Mouse (Mus musculus) forebrain, embryonic 11.5 days (tissue): ENCODE results near the gene Lfng. TPM values are rescaled to one million over a fixed set of nuclear protein-coding genes. Genes with fewer than 3 reads are reported as not detected.

Source experiments
- ATAC-seq: fragments of 200-750 bp; cut with Nextera tagmentation; replicated peaks from 2 replicates; pipeline ENCODE4 v1.8.0; 2017; ENCODE audit warnings: moderate TSS enrichment; ENCODE audit not compliant: low FRiP score
- DNase-seq: peaks from one replicate; pipeline ENCODE4 v3.0.0-alpha.2; 2017; ENCODE audit warnings: low spot score
- H3K27ac ChIP-seq: fragments of 300-500 bp; sonication (generic); 2 replicates; pipeline ENCODE4 v1.5.1; 2014; ENCODE audit warnings: low read depth, low read length
- H3K27me3 ChIP-seq: fragments of 300-500 bp; sonication (generic); 2 replicates; pipeline ENCODE4 v1.6.1; 2014; ENCODE audit warnings: mild to moderate bottlenecking, low read length, mixed read lengths; ENCODE audit not compliant: control insufficient read depth, insufficient read depth
- H3K36me3 ChIP-seq: fragments of 300-500 bp; sonication (generic); 2 replicates; pipeline ENCODE4 v1.6.1; 2014; ENCODE audit warnings: mild to moderate bottlenecking, low read length, moderate library complexity, mixed read lengths; ENCODE audit not compliant: control insufficient read depth, insufficient read depth
- H3K4me1 ChIP-seq: fragments of 300-500 bp; sonication (generic); replicated peaks from 2 replicates; pipeline ENCODE4 v1.6.1; 2014; ENCODE audit warnings: low read length, mixed read lengths; ENCODE audit not compliant: control insufficient read depth, insufficient read depth
- H3K4me2 ChIP-seq: fragments of 300-500 bp; sonication (generic); 2 replicates; pipeline ENCODE4 v1.6.1; 2014; ENCODE audit warnings: low read depth, mild to moderate bottlenecking, low read length, moderate library complexity, mixed read lengths; ENCODE audit not compliant: severe bottlenecking
- H3K4me3 ChIP-seq: fragments of 300-500 bp; sonication (generic); 2 replicates; pipeline ENCODE4 v1.5.1; 2014; ENCODE audit warnings: low read depth, low read length
- H3K9ac ChIP-seq: fragments of 300-500 bp; sonication (generic); 2 replicates; pipeline ENCODE4 v1.6.1; 2014; ENCODE audit warnings: low read length
- H3K9me3 ChIP-seq: fragments of 300-500 bp; sonication (generic); 2 replicates; pipeline ENCODE4 v1.6.1; 2016; ENCODE audit warnings: low read length, mixed read lengths; ENCODE audit not compliant: control insufficient read depth
- WGBS: fragments of 180-500 bp; shearing (Covaris S2); extraction: QIAGEN DNeasy Blood & Tissue Kit; methylation state at CpG from one replicate; pipeline ENCODE4 v1.1.7; 2014; 5-methylcytosine and 5-hydroxymethylcytosine counted together
- polyA plus RNA-seq: library from polyadenylated mRNA; unstranded; fragments of >200 nt; fragmentation: Nextera tagmentation; extraction: Ambion mirVana; gene quantifications from 2 replicates; pipeline ENCODE4 v1.2.1, GENCODE M21; 2014

The Lfng gene
- polyA plus RNA-seq, 1 experiment from 2014 or later = 41.8 TPM

DNA sequence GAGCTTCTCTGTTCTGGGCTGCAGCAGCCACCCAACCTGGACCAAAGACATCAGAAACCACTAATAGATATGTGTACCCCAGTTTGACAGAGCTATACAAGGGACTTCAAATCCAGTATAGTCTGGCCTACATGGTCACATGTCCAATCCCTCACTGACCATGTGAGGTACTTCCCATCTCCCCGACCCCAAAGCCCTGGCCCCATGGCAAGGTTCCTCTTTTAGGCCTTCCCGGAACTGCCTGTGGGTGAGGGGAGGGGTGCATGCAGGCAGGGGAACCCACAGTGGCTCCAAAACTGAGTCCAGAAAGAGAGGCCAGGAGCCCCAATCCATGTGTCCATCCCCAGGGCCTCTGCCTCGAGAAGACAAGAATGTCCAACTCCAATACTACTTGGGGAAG lies 35.0 kb downstream of the Lfng start:
- H3K4me2 ChIP-seq = no peak overlapping the region
- H3K27ac ChIP-seq = no peak overlapping the region
- WGBS = 80% methylated on average over 3 of the region's 3 CpGs
- peaks cover 14% of the 10 kb centered on the region; the same call in 1 of the 2 replicates for H3K36me3 ChIP-seq
- peaks cover 21% of the 10 kb centered on the region for H3K4me1 ChIP-seq
- DNase-seq (no peak), ATAC-seq (no peak)
- no peaks in the 10 kb centered on the region for H3K27me3 ChIP-seq
- H3K4me3 ChIP-seq = no peak overlapping the region
- H3K9me3 ChIP-seq = no peaks in the 10 kb centered on the region
- no peak overlapping the region for H3K9ac ChIP-seq

- Histone ChIP-seq H3K27ac (no peak overlapping the region), H3K4me1 (peaks cover 21% of the 10 kb centered on the region), H3K4me3 (no peak overlapping the region), H3K36me3 (peaks cover 10% of the 10 kb centered on the region; the same call in 1 of the 2 replicates), H3K4me2 (no peak overlapping the region), H3K27me3 (no peaks in the 10 kb centered on the region), H3K9me3 (no peaks in the 10 kb centered on the region), H3K9ac (no peak overlapping the region)
- DNase-seq (no peak), ATAC-seq (no peak)
- WGBS = 88% methylated on average over 6 of the region's 6 CpGs
Measured at GRCm38 (mm10) chr5:140644263-140644662, 37.1 kb downstream of the Lfng start.

- ATAC-seq = no peak
- no peaks in the 10 kb centered on the region for H3K9me3 ChIP-seq
- no peak for DNase-seq
- H3K4me2 ChIP-seq = no peak overlapping the region
- no peak overlapping the region for H3K27ac ChIP-seq
- H3K36me3 ChIP-seq = peaks cover 10% of the 10 kb centered on the region; the same call in 1 of the 2 replicates
- no peaks in the 10 kb centered on the region for H3K27me3 ChIP-seq
- no peak overlapping the region for H3K4me3 ChIP-seq
- H3K9ac ChIP-seq = no peak overlapping the region
- WGBS = 86% methylated on average over 15 of the region's 15 CpGs
- peaks cover 24% of the 10 kb centered on the region for H3K4me1 ChIP-seq
Measured at GRCm38 (mm10) chr5:140644702-140645201, 37.6 kb downstream of the Lfng start.

GRCm38 (mm10) chr5:140645454-140645853 lies 38.3 kb downstream of the Lfng start:
- H3K4me1 ChIP-seq = peaks cover 24% of the 10 kb centered on the region
- DNase-seq = no peak
- WGBS = 94% methylated on average over 4 of the region's 4 CpGs
- no peak overlapping the region; the same call in 1 of the 2 replicates for H3K9ac ChIP-seq
- H3K4me2 ChIP-seq = 0 out of 2 replicates have a peak overlapping the region, but pooled peaks have one; percentile 15
- no peaks in the 10 kb centered on the region for H3K9me3 ChIP-seq
- no peak overlapping the region for H3K4me3 ChIP-seq
- peaks cover 6% of the 10 kb centered on the region; the same call in 1 of the 2 replicates for H3K36me3 ChIP-seq
- ATAC-seq = no peak
- H3K27ac ChIP-seq = no peak overlapping the region
- H3K27me3 ChIP-seq = no peaks in the 10 kb centered on the region

- H3K4me1 ChIP-seq = peaks cover 24% of the 10 kb centered on the region
- DNase-seq (no peak), ATAC-seq (no peak)
- no peaks in the 10 kb centered on the region for H3K9me3 ChIP-seq
- no peak overlapping the region for H3K27ac ChIP-seq
- no peaks in the 10 kb centered on the region for H3K27me3 ChIP-seq
- peak overlapping the region; percentile 91 for H3K4me2 ChIP-seq
- peak overlapping the region; percentile 97 for H3K4me3 ChIP-seq
- peak overlapping the region; percentile 100 for H3K9ac ChIP-seq
- peaks cover 6% of the 10 kb centered on the region; the same call in 1 of the 2 replicates for H3K36me3 ChIP-seq
- WGBS = 95% methylated on average over 6 of the region's 6 CpGs
Measured at GRCm38 (mm10) chr5:140646171-140646570, 39.1 kb downstream of the Lfng start.

DNA sequence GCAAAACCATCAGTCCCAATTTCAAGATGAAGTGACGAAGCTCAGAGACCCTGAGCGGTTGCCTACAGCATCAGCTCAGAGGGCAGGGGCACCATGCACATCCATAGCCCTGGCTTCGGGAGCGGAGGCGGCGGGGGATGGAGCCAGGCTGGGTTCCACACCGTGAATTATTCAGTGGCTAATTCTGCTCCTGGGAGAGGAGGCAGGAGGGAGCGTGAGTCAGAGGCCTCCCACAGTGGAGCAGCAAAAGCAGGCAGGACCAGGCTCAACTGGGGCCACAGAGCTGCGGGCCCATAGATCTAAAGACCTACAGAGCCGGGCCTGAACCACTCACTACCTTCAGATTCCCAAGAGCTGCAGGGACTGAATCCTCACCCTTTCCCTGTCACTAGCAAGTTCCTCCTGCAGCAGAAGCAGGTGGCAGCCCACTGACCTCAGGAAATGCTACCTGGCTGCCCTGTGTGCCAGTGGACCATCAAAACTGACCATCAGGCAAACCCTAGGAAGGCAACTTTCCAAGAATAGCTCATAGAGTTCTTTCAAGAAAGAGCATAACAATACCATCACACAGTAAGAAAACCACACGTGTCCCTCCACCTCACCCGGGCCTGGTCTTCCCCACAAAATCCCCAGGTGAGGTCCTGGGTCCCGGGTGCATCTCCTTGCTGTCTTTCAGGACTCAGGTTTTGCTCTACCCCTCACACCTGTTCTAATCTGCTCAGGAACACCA lies 40.1 kb downstream of the Lfng start:
- no peaks in the 10 kb centered on the region for H3K9me3 ChIP-seq
- 50% methylated on average over 13 of the region's 13 CpGs for WGBS
- ATAC-seq (no peak), DNase-seq (no peak)
- peaks cover 18% of the 10 kb centered on the region for H3K4me1 ChIP-seq
- peak overlapping the region; percentile 91 for H3K4me2 ChIP-seq
- peak overlapping the region; percentile 97 for H3K4me3 ChIP-seq
- H3K27me3 ChIP-seq = no peaks in the 10 kb centered on the region
- peaks cover 6% of the 10 kb centered on the region; the same call in 1 of the 2 replicates for H3K36me3 ChIP-seq
- no peak overlapping the region for H3K27ac ChIP-seq
- peak overlapping the region; percentile 100 for H3K9ac ChIP-seq

DNA sequence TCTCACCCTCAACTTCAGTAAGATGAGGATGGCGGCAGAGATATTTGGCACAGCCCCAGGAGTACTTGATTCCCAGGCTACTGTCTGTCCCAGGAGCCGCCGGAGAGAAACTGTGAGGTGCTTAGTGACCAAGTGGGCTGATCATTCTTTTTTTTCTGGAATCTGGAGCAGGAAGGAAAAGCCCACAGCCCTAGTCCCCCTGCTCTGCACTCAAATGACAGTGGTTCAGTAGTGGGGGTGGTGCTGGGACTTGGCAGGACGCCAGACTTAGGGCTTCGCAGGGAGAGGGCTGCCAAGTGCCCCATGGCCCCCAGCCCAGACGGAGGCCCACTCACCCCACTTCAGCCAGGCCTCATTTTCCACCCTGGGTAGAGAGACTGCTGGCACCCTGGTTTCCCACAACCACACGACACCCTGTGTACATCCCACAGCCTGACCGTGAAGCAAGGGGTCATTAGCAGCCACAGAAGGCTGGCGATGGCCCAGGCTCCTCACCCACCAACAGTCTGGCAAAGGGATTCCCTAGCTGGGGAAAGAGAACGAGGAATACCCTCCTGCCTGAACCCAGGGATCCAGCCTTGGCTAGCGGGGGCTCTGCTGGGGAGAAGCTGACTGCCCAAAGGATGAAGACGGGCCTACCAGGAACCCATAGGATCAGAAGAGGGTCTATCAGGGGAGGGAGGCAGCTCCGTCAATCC lies 40.9 kb downstream of the Lfng start:
- no peaks in the 10 kb centered on the region for H3K27me3 ChIP-seq
- ATAC-seq (peak; percentile 31), DNase-seq (peak; percentile 76)
- H3K4me3 ChIP-seq = peak overlapping the region; percentile 97
- H3K36me3 ChIP-seq = peaks cover 6% of the 10 kb centered on the region; the same call in 1 of the 2 replicates
- peaks cover 18% of the 10 kb centered on the region for H3K4me1 ChIP-seq
- WGBS = 3% methylated on average over 13 of the region's 13 CpGs
- H3K9me3 ChIP-seq = no peaks in the 10 kb centered on the region
- H3K27ac ChIP-seq = peak overlapping the region; percentile 79
- H3K9ac ChIP-seq = peak overlapping the region; percentile 100
- peak overlapping the region; percentile 91 for H3K4me2 ChIP-seq

GRCm38 (mm10) chr5:140648519-140649100 lies 41.5 kb downstream of the Lfng start, which contains the start of gene Ttyh3:
TSS of gene Ttyh3 (minus strand) at chr5:140649031.
- 0 out of 2 replicates have a peak, but pooled peaks have one; percentile 4 for ATAC-seq
- WGBS = under 1% methylated on average over 52 of the region's 62 CpGs
- DNase-seq = no peak

More at GRCm38 (mm10) chr5:140648519-140649100, 41.5 kb downstream of the Lfng start, which contains the start of gene Ttyh3:
- Histone ChIP-seq H3K27me3 (no peaks in the 10 kb centered on the region), H3K36me3 (peaks cover 6% of the 10 kb centered on the region; the same call in 1 of the 2 replicates), H3K4me3 (peak within 1 kb of the TSS; percentile 97), H3K27ac (peak within 1 kb of the TSS; percentile 79), H3K9me3 (no peaks in the 10 kb centered on the region), H3K4me2 (peak within 1 kb of the TSS; percentile 91), H3K4me1 (peaks cover 18% of the 10 kb centered on the region), H3K9ac (peak within 1 kb of the TSS; percentile 100)
